Mouse (Mus musculus): ENCODE data around the gene Tyw1.

DNA sequence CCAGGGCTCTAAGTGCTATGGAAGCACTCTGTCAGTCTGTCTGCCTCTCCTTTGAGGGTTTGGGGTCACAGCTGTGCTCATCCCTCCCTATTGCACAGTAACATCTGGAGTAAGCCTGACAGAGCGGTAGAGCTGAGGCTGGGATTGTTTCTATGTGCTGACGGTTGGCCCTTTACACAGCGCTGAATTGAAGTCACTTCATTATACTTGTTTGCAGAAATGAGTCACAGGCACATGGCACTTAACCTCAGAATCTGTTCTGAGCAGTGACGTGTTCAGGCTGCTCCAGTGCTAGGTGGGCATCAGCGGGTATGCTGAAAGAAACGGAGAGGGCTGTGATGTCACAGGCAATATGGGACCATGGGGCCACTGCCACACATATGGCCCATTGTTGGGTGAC lies 17.6 kb downstream of the Tyw1 start:
- TF ChIP-seq CTCF (IDR thresholded peaks at IDR 0.05; ENCODE audit: borderline replicate concordance, extremely low read depth, insufficient read depth, insufficient read length), result no peak
- TF ChIP-seq POLR2A (IDR thresholded peaks at IDR 0.05; ENCODE audit: borderline replicate concordance, extremely low read depth, insufficient read depth, insufficient read length, poor library complexity, severe bottlenecking), result no peak
